Mouse (Mus musculus) CH12.LX (cell line): Measurements from ENCODE around the gene Aqp6. TPM values are rescaled to one million over a fixed set of nuclear protein-coding genes. Genes with fewer than 3 reads are reported as not detected.

Experiments
- DNase-seq: peaks from one replicate; pipeline ENCODE4 v3.0.0-alpha.2; 2013; ENCODE audit errors: extremely low read depth
- H3K27ac ChIP-seq: 2 replicates; pipeline ENCODE4 v1.5.1; 2012; ENCODE audit warnings: low read depth, mild to moderate bottlenecking, control low read depth, moderate library complexity; ENCODE audit not compliant: insufficient read depth
- H3K27me3 ChIP-seq: replicated peaks from 2 replicates; pipeline ENCODE3; 2012; ENCODE audit warnings: inconsistent platforms
- H3K36me3 ChIP-seq, 2 experiments: replicated peaks in 1 of 2; 2 replicates each; pipeline versions ENCODE3 to v1.6.1; 2012; ENCODE audit warnings: inconsistent platforms in 1 of 2, low read length in 1 of 2, mild to moderate bottlenecking in 1 of 2, mixed read lengths in 1 of 2, moderate library complexity in 1 of 2; ENCODE audit not compliant: control insufficient read depth in 1 of 2, insufficient read depth in 1 of 2
- H3K4me1 ChIP-seq, 2 experiments: 2 replicates each; pipeline ENCODE4 v1.6.1; 2012; ENCODE audit warnings: inconsistent platforms in 1 of 2, moderate library complexity in 1 of 2; ENCODE audit not compliant: insufficient read depth in 2 of 2, control insufficient read depth in 1 of 2
- H3K4me2 ChIP-seq: 2 replicates; pipeline ENCODE4 v1.6.1; 2012; ENCODE audit warnings: low read depth, mild to moderate bottlenecking, control low read depth; ENCODE audit not compliant: poor library complexity, insufficient read depth, severe bottlenecking
- H3K4me3 ChIP-seq, 3 experiments: fragments of 150-350 bp in 1 of 3; sonication (generic) in 1 of 3; replicated peaks in 1 of 3; 2 replicates each; pipeline versions ENCODE3 to v1.5.1; 2011 to 2012; ENCODE audit warnings: low read depth in 2 of 3, low read length in 2 of 3, mild to moderate bottlenecking in 2 of 3, moderate library complexity in 2 of 3, control low read depth in 1 of 3, improper control_type of control experiment in 1 of 3, inconsistent platforms in 1 of 3, mixed read lengths in 1 of 3; ENCODE audit not compliant: poor library complexity in 1 of 3
- H3K79me2 ChIP-seq: replicated peaks from 2 replicates; pipeline ENCODE4 v1.6.1; 2012; ENCODE audit warnings: mild to moderate bottlenecking, moderate library complexity; ENCODE audit not compliant: control insufficient read depth, poor library complexity, insufficient read depth, severe bottlenecking; ENCODE audit errors: extremely low read depth
- H3K9ac ChIP-seq: 2 replicates; pipeline ENCODE4 v1.6.1; 2012; ENCODE audit warnings: low read depth, mild to moderate bottlenecking, control low read depth, moderate library complexity; ENCODE audit not compliant: insufficient read depth
- H3K9me3 ChIP-seq: replicated peaks from 2 replicates; pipeline ENCODE3; 2012; ENCODE audit warnings: low read length, inconsistent platforms, mixed read lengths
- BHLHE40 ChIP-seq: IDR thresholded peaks from 2 replicates; pipeline ENCODE4 v1.6.1; 2011; ENCODE audit warnings: mild to moderate bottlenecking, low read depth, low read length, improper control_type of control experiment
- E2F4 ChIP-seq: IDR thresholded peaks from 2 replicates; pipeline ENCODE4 v1.6.1; 2011; ENCODE audit warnings: low read depth, low read length, improper control_type of control experiment; ENCODE audit not compliant: insufficient replicate concordance
- ELF1 ChIP-seq: IDR thresholded peaks from 2 replicates; pipeline ENCODE4 v1.6.1; 2014; ENCODE audit warnings: low read depth, mild to moderate bottlenecking, inconsistent platforms, low read length, improper control_type of control experiment
- ETS1 ChIP-seq: conservative IDR thresholded peaks from 2 replicates; pipeline ENCODE4 v1.6.1; 2012; ENCODE audit warnings: low read depth, mild to moderate bottlenecking, inconsistent platforms, low read length, improper control_type of control experiment, moderate library complexity
- IRF4 ChIP-seq: IDR thresholded peaks from 2 replicates; pipeline ENCODE4 v1.6.1; 2014; ENCODE audit warnings: low read depth, mild to moderate bottlenecking, inconsistent platforms, low read length, improper control_type of control experiment
- JUN ChIP-seq: IDR thresholded peaks from 2 replicates; pipeline ENCODE4 v1.6.1; 2011; ENCODE audit warnings: low read depth, mild to moderate bottlenecking, low read length, improper control_type of control experiment, moderate library complexity; ENCODE audit not compliant: insufficient read depth
- MAFK ChIP-seq: IDR thresholded peaks from 2 replicates; pipeline ENCODE4 v1.6.1; 2011; ENCODE audit warnings: low read length, improper control_type of control experiment; ENCODE audit not compliant: insufficient replicate concordance
- MAX ChIP-seq: IDR thresholded peaks from 2 replicates; pipeline ENCODE4 v1.6.1; 2011; ENCODE audit warnings: low read length, improper control_type of control experiment
- MAZ ChIP-seq: IDR thresholded peaks from 2 replicates; pipeline ENCODE4 v1.6.1; 2012; ENCODE audit warnings: low read depth, mild to moderate bottlenecking, inconsistent platforms, low read length, improper control_type of control experiment, moderate library complexity
- MEF2A ChIP-seq: IDR thresholded peaks from 2 replicates; pipeline ENCODE4 v1.6.1; 2014; ENCODE audit warnings: low read depth, mild to moderate bottlenecking, inconsistent platforms, low read length, improper control_type of control experiment, borderline replicate concordance
- MXI1 ChIP-seq: IDR thresholded peaks from 2 replicates; pipeline ENCODE4 v1.6.1; 2011; ENCODE audit warnings: mild to moderate bottlenecking, low read depth, low read length, improper control_type of control experiment
- POLR2A ChIP-seq: IDR thresholded peaks from 2 replicates; pipeline ENCODE4 v1.6.1; 2011; ENCODE audit warnings: low read depth, mild to moderate bottlenecking, improper control_type of control experiment, low read length
- RAD21 ChIP-seq: IDR thresholded peaks from 2 replicates; pipeline ENCODE4 v1.6.1; 2011; ENCODE audit warnings: low read depth, mild to moderate bottlenecking, low read length, improper control_type of control experiment, moderate library complexity
- SIN3A ChIP-seq: IDR thresholded peaks from 2 replicates; pipeline ENCODE4 v1.6.1; 2012; ENCODE audit warnings: low read length, improper control_type of control experiment, inconsistent platforms
- SMC3 ChIP-seq: IDR thresholded peaks from 2 replicates; pipeline ENCODE4 v1.6.1; 2011; ENCODE audit warnings: low read depth, low read length, improper control_type of control experiment
- TCF12 ChIP-seq: IDR thresholded peaks from 2 replicates; pipeline ENCODE4 v1.6.1; 2014; ENCODE audit warnings: low read depth, mild to moderate bottlenecking, inconsistent platforms, low read length, improper control_type of control experiment
- UBTF ChIP-seq: IDR thresholded peaks from 2 replicates; pipeline ENCODE4 v1.6.1; 2012; ENCODE audit warnings: low read depth, mild to moderate bottlenecking, inconsistent platforms, low read length, improper control_type of control experiment, moderate library complexity
- USF1 ChIP-seq: IDR thresholded peaks from 2 replicates; pipeline ENCODE4 v1.6.1; 2014; ENCODE audit warnings: low read depth, mild to moderate bottlenecking, inconsistent platforms, low read length, improper control_type of control experiment
- ZKSCAN1 ChIP-seq: IDR thresholded peaks from 2 replicates; pipeline ENCODE4 v1.6.1; 2012; ENCODE audit warnings: low read depth, inconsistent platforms, low read length, improper control_type of control experiment, borderline replicate concordance
- ZNF384 ChIP-seq: IDR thresholded peaks from 2 replicates; pipeline ENCODE4 v1.6.1; 2012; ENCODE audit warnings: low read depth, low read length, improper control_type of control experiment, inconsistent platforms
- dilution Hi-C: fragments of 300-500 bp; cut with MboI; formaldehyde crosslinking; loops from 2 replicates; pipeline ENCODE4 v1.14.3; 2020; ENCODE audit warnings: low sequenced_read_pairs; ENCODE audit not compliant: extremely low pct_unique_long_range_greater_than_20kb, extremely low pct_ligation_motif_present
- in situ Hi-C: fragments of 300-500 bp; cut with MboI; formaldehyde crosslinking; loops from 3 replicates; pipeline ENCODE4 v1.14.3; 2019; ENCODE audit warnings: low sequenced_read_pairs, low pct_ligation_motif_present, low pct_unique_long_range_greater_than_20kb, mixed read lengths
- polyA plus RNA-seq: library from polyadenylated mRNA; unstranded; fragments of >175 nt; gene quantifications from 2 replicates; pipeline ENCODE4 v1.2.1, GENCODE M21; 2012; ENCODE audit warnings: low read depth; ENCODE audit not compliant: insufficient read length
- total RNA-seq, 2 experiments: library from RNA; depleted of rRNA; stranded (reverse); fragments of 300-350 nt in 1 of 2; fragments of >200 nt in 1 of 2; gene quantifications; 2 replicates each; pipeline ENCODE4 v1.2.3; 2012 to 2014

Aqp6 gene
- total and polyA plus RNA-seq, 3 experiments, result not detected

DNA sequence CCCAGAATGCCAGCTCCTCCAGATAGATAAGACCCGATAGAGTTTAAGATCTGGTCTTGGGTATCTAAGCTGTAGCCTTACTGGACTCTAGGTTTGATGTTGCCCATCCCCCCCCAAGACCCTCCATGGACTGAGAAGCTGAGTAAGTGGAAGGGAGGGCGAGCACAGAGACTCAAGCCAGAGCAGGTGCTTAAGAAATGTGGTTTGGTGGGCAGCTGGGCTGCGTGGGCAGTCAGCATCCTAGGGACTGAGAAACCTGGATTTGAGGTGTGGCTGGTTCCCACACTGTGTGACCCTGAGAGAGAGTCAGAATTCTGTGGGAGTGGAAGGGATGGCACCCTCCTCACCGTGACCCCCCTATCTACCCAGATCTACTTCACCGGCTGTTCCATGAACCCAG lies 8.3 kb upstream of the Aqp6 start:
- H3K27ac ChIP-seq, result no peak overlapping the region
- dilution Hi-C loops, result no loop called here
- no peak overlapping the region for H3K4me2 ChIP-seq
- no peaks in the 10 kb centered on the region for H3K79me2 ChIP-seq
- DNase-seq, result no peak
- no peak overlapping the region for H3K4me3 ChIP-seq
- in situ Hi-C loops, result no loop called here
- H3K27me3 ChIP-seq, result peaks cover 84% of the 10 kb centered on the region
- no peak overlapping the region for H3K9ac ChIP-seq
- peaks cover 0 to 7% of the 10 kb centered on the region in 2 experiments; a peak in 2 of 4 replicates for H3K4me1 ChIP-seq
- H3K9me3 ChIP-seq, result peaks cover 4% of the 10 kb centered on the region
- no peaks in the 10 kb centered on the region for H3K36me3 ChIP-seq
- no peak for TF ChIP-seq MAFK
- TF ChIP-seq UBTF, result no peak
- no peak for TF ChIP-seq ZNF384
- no peak for TF ChIP-seq E2F4
- no peak for TF ChIP-seq ZKSCAN1
- no peak for TF ChIP-seq RAD21
- TF ChIP-seq MXI1, result no peak
- TF ChIP-seq TCF12, result no peak
- no peak for TF ChIP-seq USF1
- no peak for TF ChIP-seq ETS1
- no peak for TF ChIP-seq POLR2A
- TF ChIP-seq SMC3, result no peak
- no peak for TF ChIP-seq BHLHE40
- TF ChIP-seq IRF4, result no peak
- TF ChIP-seq SIN3A, result no peak
- no peak for TF ChIP-seq MEF2A

DNA sequence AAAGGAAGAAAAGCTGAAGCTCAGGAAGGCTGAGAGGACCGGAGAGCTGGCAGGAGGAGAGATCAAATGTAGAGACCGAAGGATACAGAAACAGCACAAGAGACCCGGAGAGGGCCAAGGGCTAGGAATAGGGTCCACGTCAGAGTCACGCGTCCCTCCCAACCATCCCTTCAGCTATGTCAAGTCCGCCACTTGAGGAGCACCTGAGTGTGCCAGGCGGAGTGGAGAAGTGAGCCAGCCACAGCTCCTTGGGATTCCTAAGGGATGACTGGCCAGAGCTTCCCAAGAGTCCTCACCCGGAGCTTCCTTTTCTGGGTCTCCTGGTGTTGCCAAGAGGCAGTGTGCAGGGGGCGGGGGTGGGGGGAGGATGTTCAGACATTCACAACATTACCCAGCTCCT lies 6.2 kb upstream of the Aqp6 start:
- no peak for DNase-seq
- Histone ChIP-seq H3K79me2 (no peaks in the 10 kb centered on the region), H3K27ac (no peak overlapping the region), H3K27me3 (peaks cover 80% of the 10 kb centered on the region), H3K4me3 (no peak overlapping the region), H3K9me3 (peaks cover 4% of the 10 kb centered on the region), H3K4me1 (peaks cover 0 to 7% of the 10 kb centered on the region in 2 experiments; a peak in 2 of 4 replicates), H3K36me3 (no peaks in the 10 kb centered on the region), H3K4me2 (no peak overlapping the region), H3K9ac (no peak overlapping the region)
- dilution Hi-C loops (no loop called here), in situ Hi-C loops (loop anchor here (5.0 kb wide), 2 partner anchors 72 to 98 kb away; no protein-coding TSS in a partner anchor)
- TF ChIP-seq MEF2A (no peak), ELF1 (no peak), JUN (no peak), MAFK (no peak), ZKSCAN1 (no peak), MAX (no peak), E2F4 (no peak), IRF4 (no peak), MAZ (no peak)
